In the genomic region with DNA sequence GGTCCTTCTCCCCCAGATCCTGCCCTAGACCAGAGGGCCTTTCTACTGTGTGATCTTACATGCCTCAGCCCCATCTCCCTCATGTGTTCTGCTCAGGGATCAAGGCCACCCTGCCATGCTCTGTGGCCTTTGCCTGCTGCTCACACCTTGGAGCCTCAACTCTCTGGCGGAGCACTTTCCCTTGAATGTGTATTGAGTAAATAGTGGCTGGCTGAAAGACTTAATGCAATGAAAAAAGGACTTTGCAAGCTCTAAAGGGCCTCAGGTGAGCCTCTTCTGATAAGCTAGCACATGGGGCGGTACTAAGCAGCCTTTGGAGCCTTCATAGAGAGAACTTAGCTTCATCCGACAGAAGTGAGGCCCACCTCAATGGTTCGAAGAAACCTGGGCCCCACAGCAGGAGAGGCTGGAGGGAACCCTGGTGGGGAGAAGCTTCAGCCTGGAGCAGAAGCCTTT, we compare ENCODE assay signal across 12 mouse cellular contexts.
"Had no signal": no experiment of that assay in that cellular context is flagged by ENCODE, and none has a peak within 500 bp of the region (broad histone marks: within the 10 kb centered on the region; RNA-seq: fewer than 3 reads in every experiment).

No protein-coding gene starts in this region.

- H3K4me2 ChIP-seq: limb, embryonic 15.5 days; liver, embryonic 12.5 days; midbrain, embryonic 13.5 days; neural tube, embryonic 15.5 days had no signal

- H3K9me3 ChIP-seq: limb, embryonic 15.5 days; liver, embryonic 12.5 days; midbrain, embryonic 13.5 days; neural tube, embryonic 15.5 days had no signal

- DNase-seq: kidney, adult 8-10 months; kidney, postnatal 25 days; lung, postnatal 14 days; right cerebral cortex, adult 18-20 months; right cerebral cortex, postnatal 25 days; thymus, postnatal 36 days had no signal

- ATAC-seq: liver, embryonic 12.5 days had no signal

- H3K9ac ChIP-seq: limb, embryonic 15.5 days; liver, embryonic 12.5 days; midbrain, embryonic 13.5 days; neural tube, embryonic 15.5 days had no signal

- H3K27ac ChIP-seq: left cerebral cortex, adult 2 months; limb, embryonic 15.5 days; liver, embryonic 12.5 days; midbrain, embryonic 13.5 days; neural tube, embryonic 15.5 days had no signal

- H3K4me1 ChIP-seq: limb, embryonic 15.5 days; midbrain, embryonic 13.5 days; neural tube, embryonic 15.5 days had no signal

- H3K27me3 ChIP-seq: limb, embryonic 15.5 days; liver, embryonic 12.5 days; midbrain, embryonic 13.5 days; neural tube, embryonic 15.5 days had no signal

- H3K36me3 ChIP-seq: limb, embryonic 15.5 days; liver, embryonic 12.5 days; midbrain, embryonic 13.5 days; neural tube, embryonic 15.5 days had no signal

- H3K4me3 ChIP-seq: left cerebral cortex, adult 2 months; limb, embryonic 15.5 days; liver, embryonic 12.5 days; midbrain, embryonic 13.5 days; myocyte; neural tube, embryonic 15.5 days had no signal
